Mouse (Mus musculus) neural tube, embryonic 10.5 days (tissue): ENCODE data around the gene Gm5622.
"Not testable (repeated sequence)": the region's sequence is repeated elsewhere in the genome, so short reads cannot be mapped to it uniquely, and the experiment has no call there.

Experiments
- DNase-seq: peaks from one replicate; pipeline ENCODE4 v3.0.0-alpha.2; 2017; ENCODE audit warnings: low spot score; ENCODE audit errors: extremely low spot score

Gm5622 gene

GRCm38 (mm10) chr14:51552490-51552889 is at the start of gene Gm5622:
Gene Gm5622 (plus strand): TSS chr14:51552790.
- no peak for DNase-seq

GRCm38 (mm10) chr14:51507416-51507815 is 45.2 kb upstream of the Gm5622 start:
- DNase-seq = no peak

- DNase-seq = not testable (repeated sequence)
These were observed 21.4 kb downstream of the Gm5622 start, which contains the start of gene Gm17175 for GRCm38 (mm10) chr14:51573963-51574362. Gene Gm17175 (minus strand): TSS chr14:51574063.

DNA sequence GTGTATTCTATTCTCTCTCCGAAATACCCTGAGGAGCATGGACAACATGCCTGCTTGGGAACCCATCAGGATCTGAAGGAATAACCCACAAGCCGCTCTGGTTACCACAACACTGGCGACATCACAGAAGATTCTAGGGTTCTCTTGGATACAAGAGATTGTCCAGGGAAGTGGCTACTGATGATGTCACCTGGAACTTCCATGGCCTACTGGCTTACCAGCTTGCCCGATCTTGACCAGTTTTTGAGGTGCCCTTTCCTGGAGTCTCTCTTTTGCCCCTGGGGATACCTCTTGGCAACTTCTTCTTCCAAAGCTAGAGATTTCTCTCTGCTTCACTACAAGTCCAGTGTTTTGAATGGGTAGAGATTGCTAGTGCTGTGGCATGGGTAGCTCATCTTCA is 39.4 kb downstream of the Gm5622 start, which contains the start of gene Gm17174:
TSS of gene Gm17174 (minus strand) at position 101 of the 400 bp plus-strand sequence.
- not testable (repeated sequence) for DNase-seq

DNA sequence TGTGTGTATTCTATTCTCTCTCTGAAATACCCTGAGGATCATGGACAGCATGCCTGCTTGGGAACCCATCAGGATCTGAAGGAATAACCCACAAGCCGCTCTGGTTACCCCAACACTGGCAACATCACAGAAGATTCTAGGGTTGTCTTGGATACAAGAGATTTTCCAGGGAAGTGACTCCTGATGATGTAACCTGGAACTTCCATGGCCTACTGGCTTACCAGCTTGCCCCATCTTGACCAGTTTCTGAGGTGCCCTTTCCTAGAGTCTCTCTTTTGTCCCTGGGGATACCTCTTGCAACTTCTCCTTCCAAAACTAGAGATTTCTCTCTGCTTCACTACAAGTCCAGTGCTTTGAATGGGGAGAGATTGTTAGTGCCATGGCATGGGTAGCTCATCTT is 58.6 kb downstream of the Gm5622 start, which contains the start of gene Gm17078:
TSS of gene Gm17078 (minus strand) at position 101 of the 400 bp plus-strand sequence.
- no peak for DNase-seq

GRCm38 (mm10) chr14:51632426-51632825 is 79.8 kb downstream of the Gm5622 start:
- not testable (repeated sequence) for DNase-seq

DNA sequence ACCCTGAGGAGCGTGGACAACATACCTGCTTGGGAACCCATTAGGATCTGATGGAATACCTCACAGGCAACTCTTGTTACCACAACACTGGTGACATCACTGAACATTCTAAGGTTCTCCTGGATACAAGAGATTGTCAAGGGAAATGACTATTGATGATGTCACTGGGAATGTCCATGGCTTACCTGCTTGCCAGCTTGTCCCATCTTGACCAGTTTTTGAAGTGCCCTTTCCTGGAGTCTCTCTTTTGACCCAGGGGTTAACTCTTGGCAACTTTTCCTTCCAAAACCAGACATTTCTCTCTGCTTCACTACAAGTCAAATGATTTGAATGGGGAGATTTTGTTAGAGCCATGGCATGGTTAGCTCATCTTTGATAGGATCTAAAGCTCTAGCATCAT is 83.0 kb downstream of the Gm5622 start, which contains the start of gene Gm4181:
TSS of gene Gm4181 (minus strand) at position 101 of the 400 bp plus-strand sequence.
- not testable (repeated sequence) for DNase-seq

GRCm38 (mm10) chr14:51677269-51677668 is 124.7 kb downstream of the Gm5622 start:
- DNase-seq = no peak

- not testable (repeated sequence) for DNase-seq
These were observed 142.8 kb downstream of the Gm5622 start, which contains the start of gene Gm17079 for GRCm38 (mm10) chr14:51695368-51695767. Gene Gm17079 (minus strand): TSS chr14:51695468.
